Mouse (Mus musculus) midbrain, embryonic 11.5 days (tissue): ENCODE data around the gene B3glct. TPM values are rescaled to one million over a fixed set of nuclear protein-coding genes. Genes with fewer than 3 reads are reported as not detected.

Experiments
- polyA plus RNA-seq: library from polyadenylated mRNA; unstranded; fragments of >200 nt; fragmentation: Nextera tagmentation; extraction: Ambion mirVana; gene quantifications from 2 replicates; pipeline ENCODE4 v1.2.1, GENCODE M21; 2014

B3glct gene
- polyA plus RNA-seq, 1 experiment from 2014 or later: 16.0 TPM

Other genes starting within 250 kb of the B3glct start
- gene Tex26, start 238.6 kb upstream of the B3glct start, polyA plus RNA-seq: 1.2 and 1.5 TPM in 2 replicates
- 0.08 and 0.33 TPM in 2 replicates for gene Wdr95, start 149.6 kb upstream of the B3glct start, polyA plus RNA-seq
- gene Hsph1, start 41.9 kb upstream of the B3glct start, polyA plus RNA-seq: 131 and 145 TPM in 2 replicates